Mouse (Mus musculus) forebrain, embryonic 13.5 days (tissue): ENCODE data around the gene Prdm12. TPM values are rescaled to one million over a fixed set of nuclear protein-coding genes. Genes with fewer than 3 reads are reported as not detected.

Source experiments
- ATAC-seq: fragments of 200-750 bp; cut with Nextera tagmentation; 2 replicates; pipeline ENCODE4 v1.8.0; 2017
- H3K27ac ChIP-seq: fragments of 300-500 bp; sonication (generic); 2 replicates; pipeline ENCODE4 v1.5.1; 2015; ENCODE audit warnings: inconsistent platforms, mild to moderate bottlenecking, moderate library complexity
- H3K27me3 ChIP-seq: fragments of 300-500 bp; sonication (generic); 2 replicates; pipeline ENCODE4 v1.6.1; 2015; ENCODE audit warnings: mild to moderate bottlenecking, inconsistent platforms
- H3K36me3 ChIP-seq: fragments of 300-500 bp; sonication (generic); 2 replicates; pipeline ENCODE4 v1.6.1; 2015; ENCODE audit warnings: mild to moderate bottlenecking, inconsistent platforms; ENCODE audit not compliant: poor library complexity, severe bottlenecking
- H3K4me1 ChIP-seq: fragments of 300-500 bp; sonication (generic); 2 replicates; pipeline ENCODE4 v1.6.1; 2015; ENCODE audit warnings: inconsistent platforms
- H3K4me2 ChIP-seq: fragments of 300-500 bp; sonication (generic); 2 replicates; pipeline ENCODE4 v1.6.1; 2015; ENCODE audit warnings: inconsistent platforms, mild to moderate bottlenecking, moderate library complexity
- H3K4me3 ChIP-seq: fragments of 300-500 bp; sonication (generic); 2 replicates; pipeline ENCODE4 v1.5.1; 2015; ENCODE audit warnings: mild to moderate bottlenecking, inconsistent platforms
- H3K9ac ChIP-seq: fragments of 300-500 bp; sonication (generic); 2 replicates; pipeline ENCODE4 v1.6.1; 2015; ENCODE audit warnings: mild to moderate bottlenecking, inconsistent platforms
- H3K9me3 ChIP-seq: fragments of 300-500 bp; sonication (generic); replicated peaks from 2 replicates; pipeline ENCODE4 v1.6.1; 2016; ENCODE audit warnings: inconsistent platforms
- WGBS: fragments of 180-500 bp; shearing (Covaris S2); methylation state at CpG from one replicate; pipeline ENCODE4 v1.1.7; 2015; 5-methylcytosine and 5-hydroxymethylcytosine counted together
- polyA plus RNA-seq: library from polyadenylated mRNA; unstranded; fragments of >200 nt; fragmentation: Nextera tagmentation; extraction: Ambion mirVana; gene quantifications from 2 replicates; pipeline ENCODE4 v1.2.1, GENCODE M21; 2015

Prdm12 gene
- 1.3 and 2.1 TPM in 2 replicates for polyA plus RNA-seq

DNA sequence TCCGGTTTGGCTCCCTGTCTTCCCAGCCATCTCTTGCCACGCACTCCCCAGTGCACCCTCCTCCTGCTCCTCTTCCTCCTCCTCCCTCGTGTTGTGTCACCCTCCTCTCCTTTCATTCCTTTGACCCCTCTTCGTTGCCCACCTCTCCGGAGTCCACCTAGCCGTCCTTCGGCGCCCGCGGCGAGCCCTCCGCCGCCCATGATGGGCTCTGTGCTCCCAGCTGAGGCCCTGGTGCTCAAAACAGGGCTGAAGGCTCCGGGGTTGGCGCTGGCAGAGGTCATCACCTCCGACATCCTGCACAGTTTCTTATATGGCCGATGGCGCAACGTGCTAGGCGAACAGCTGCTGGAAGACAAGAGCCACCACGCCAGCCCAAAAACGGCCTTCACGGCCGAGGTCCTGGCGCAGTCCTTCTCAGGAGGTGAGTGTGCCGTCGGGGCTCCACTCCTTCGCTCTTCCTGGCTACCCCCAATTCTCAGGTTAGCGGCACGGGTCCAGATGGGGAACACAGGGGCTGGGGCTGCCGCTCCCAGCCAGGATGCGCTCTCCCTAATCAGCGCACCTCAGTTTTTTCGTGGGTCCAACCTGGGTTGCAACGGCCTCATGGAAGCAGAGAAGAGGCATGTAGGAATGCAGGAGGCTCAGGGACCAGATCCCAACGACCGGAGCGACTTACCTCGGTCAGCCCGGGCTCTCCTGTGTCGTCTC is at the start of gene Prdm12:
Prdm12 (plus strand) TSS at position 137 of the 708 bp plus-strand sequence.
- H3K4me3 ChIP-seq = peak within 1 kb of the TSS; percentile 32
- WGBS = under 1% methylated on average over 41 of the region's 41 CpGs
- H3K9me3 ChIP-seq = no peaks in the 10 kb centered on the region
- peak within 1 kb of the TSS; percentile 32 for H3K27ac ChIP-seq
- H3K9ac ChIP-seq = peak within 1 kb of the TSS; percentile 28
- no peak for ATAC-seq
- H3K4me2 ChIP-seq = peak within 1 kb of the TSS; percentile 64
- H3K36me3 ChIP-seq = no peaks in the 10 kb centered on the region
- peaks cover 100% of the 10 kb centered on the region for H3K27me3 ChIP-seq
- peaks cover 75% of the 10 kb centered on the region for H3K4me1 ChIP-seq

DNA sequence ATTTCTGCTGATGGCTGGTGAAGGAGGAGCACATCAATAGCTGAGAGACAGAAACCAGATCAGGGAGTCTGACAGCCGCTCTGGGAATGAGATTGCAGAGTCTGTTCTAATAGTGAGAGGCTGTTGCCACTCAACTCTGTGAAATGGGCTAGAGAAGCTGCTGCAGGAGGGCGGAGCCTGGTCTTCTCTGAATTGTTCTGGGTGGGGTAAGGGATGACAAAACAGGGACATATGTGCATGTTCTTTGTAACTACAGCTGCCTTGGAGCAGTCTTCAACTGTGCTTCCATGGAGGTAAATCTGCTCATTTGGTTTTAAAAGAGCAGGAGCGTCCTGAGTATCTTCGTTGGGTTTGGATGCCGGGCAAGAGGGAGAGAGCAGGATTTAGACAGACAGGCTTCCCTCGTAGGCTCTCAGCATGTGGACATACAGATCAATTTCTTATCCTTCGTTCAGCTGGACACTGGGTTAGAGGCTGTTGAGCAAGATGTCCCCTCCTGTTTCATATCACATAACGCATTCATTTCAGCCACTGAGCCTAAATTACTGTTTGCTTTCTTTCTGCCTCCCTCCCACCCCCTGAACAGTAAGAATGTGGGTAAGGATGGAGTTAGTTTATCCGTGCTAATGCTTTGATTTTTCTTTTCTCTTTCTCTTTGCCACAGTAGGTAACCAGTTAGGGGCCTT is 47.9 kb upstream of the Prdm12 start:
- 86% methylated on average over 9 of the region's 9 CpGs for WGBS
- no peak overlapping the region for H3K27ac ChIP-seq
- no peak for ATAC-seq
- H3K27me3 ChIP-seq = no peaks in the 10 kb centered on the region
- H3K4me1 ChIP-seq = 0 out of 2 replicates have a peak, but pooled peaks cover 4% of the 10 kb centered on the region
- no peak overlapping the region for H3K4me3 ChIP-seq
- no peak overlapping the region for H3K4me2 ChIP-seq
- H3K9me3 ChIP-seq = no peaks in the 10 kb centered on the region
- peaks cover 56% of the 10 kb centered on the region for H3K36me3 ChIP-seq
- H3K9ac ChIP-seq = no peak overlapping the region

DNA sequence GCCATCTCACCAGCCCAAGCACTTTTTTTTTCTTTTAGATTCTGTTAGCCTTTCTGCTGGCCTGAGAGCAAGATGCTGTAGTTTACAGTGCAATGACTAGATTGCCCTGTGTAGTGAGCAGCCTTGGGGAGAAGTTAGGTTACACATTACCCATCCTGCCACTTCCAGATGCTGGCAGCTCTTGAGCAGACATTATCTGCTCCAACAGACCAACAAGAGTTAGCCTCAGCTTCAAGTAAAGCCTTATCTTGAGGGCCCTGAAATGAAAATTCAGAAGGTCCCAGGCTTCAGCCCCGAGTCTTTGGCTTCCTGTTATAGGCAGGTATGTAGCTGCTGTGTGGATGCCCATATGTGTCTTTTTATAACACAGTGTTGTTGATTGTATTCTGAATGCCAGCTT is 32.3 kb upstream of the Prdm12 start:
- WGBS = 84% methylated on average over 1 of the region's 1 CpGs
- no peak for ATAC-seq
- H3K9me3 ChIP-seq = no peaks in the 10 kb centered on the region
- no peaks in the 10 kb centered on the region for H3K27me3 ChIP-seq
- H3K36me3 ChIP-seq = peaks cover 95% of the 10 kb centered on the region
- H3K4me1 ChIP-seq = peaks cover 22% of the 10 kb centered on the region
- H3K9ac ChIP-seq = no peak overlapping the region
- H3K4me2 ChIP-seq = no peak overlapping the region
- H3K4me3 ChIP-seq = no peak overlapping the region
- H3K27ac ChIP-seq = no peak overlapping the region

DNA sequence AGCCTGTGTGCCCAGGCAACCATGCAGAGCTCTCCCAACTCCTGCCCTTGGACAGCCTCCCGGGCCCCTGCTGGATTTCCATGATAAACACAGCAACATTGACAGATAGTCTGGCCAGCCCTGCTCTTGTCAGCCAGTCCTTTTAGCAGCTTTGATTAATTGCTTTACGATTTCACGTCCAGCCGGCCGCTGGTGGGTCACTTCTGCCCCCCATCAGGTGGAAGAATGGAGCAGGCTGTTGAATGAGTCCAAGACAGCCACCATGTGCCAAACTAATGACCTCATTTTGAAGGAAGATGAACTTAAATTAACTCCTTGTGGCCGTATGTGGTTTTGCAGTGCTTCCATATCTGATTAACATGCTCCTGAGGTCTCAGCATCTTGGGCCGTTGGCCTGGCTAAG is 30.0 kb upstream of the Prdm12 start:
- peaks cover 22% of the 10 kb centered on the region for H3K4me1 ChIP-seq
- no peaks in the 10 kb centered on the region for H3K9me3 ChIP-seq
- no peak overlapping the region for H3K4me2 ChIP-seq
- H3K27ac ChIP-seq = no peak overlapping the region
- peaks cover 97% of the 10 kb centered on the region for H3K36me3 ChIP-seq
- 42% methylated on average over 7 of the region's 7 CpGs for WGBS
- no peak for ATAC-seq
- H3K9ac ChIP-seq = no peak overlapping the region
- H3K4me3 ChIP-seq = no peak overlapping the region
- no peaks in the 10 kb centered on the region for H3K27me3 ChIP-seq

DNA sequence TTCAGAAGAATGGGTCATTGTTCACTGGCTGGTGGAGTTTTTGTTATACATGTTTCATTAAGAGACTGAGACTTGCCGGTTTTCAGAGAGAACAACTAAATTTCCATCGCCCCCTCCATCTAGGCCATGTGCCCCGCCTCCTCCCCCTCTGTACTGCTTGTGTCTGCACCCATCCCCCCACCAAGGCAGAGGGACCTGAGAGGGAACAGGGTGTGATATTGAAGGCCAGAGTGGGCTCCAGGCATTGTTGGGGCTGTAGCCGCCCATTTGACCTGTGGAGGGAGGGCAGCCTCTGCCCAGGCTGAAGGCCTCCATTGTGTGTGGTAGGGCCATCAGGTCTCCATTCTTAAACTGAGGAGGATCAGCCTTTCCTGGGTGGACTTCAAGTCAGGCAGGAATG is 28.9 kb upstream of the Prdm12 start:
- H3K9me3 ChIP-seq = no peaks in the 10 kb centered on the region
- H3K4me1 ChIP-seq = peaks cover 22% of the 10 kb centered on the region
- no peak overlapping the region for H3K27ac ChIP-seq
- H3K9ac ChIP-seq = peak overlapping the region; percentile 30; the same call in 1 of the 2 replicates
- no peaks in the 10 kb centered on the region for H3K27me3 ChIP-seq
- H3K4me2 ChIP-seq = no peak overlapping the region
- ATAC-seq = no peak
- H3K36me3 ChIP-seq = peaks cover 97% of the 10 kb centered on the region
- H3K4me3 ChIP-seq = no peak overlapping the region
- WGBS = 58% methylated on average over 4 of the region's 4 CpGs

DNA sequence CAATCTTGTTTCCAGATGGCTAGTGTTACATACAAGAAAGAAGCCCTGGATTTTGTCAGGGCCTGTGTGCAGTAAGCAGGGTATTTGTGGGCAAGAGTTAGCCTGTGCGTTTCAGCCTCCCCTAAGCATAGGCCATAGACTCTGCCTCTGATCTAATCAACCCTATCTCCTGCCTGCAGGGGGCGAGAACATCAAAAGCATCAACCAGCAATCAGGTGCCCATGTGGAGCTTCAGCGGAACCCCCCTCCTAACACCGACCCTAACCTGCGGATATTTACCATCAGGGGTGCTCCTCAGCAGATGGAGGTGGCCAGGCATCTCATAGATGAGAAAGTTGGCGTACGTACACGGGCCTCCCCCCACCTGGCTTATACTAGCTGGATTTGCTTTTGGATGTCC is 28.4 kb upstream of the Prdm12 start:
- Histone ChIP-seq H3K9me3 (no peaks in the 10 kb centered on the region), H3K27me3 (no peaks in the 10 kb centered on the region), H3K27ac (no peak overlapping the region), H3K4me1 (peaks cover 22% of the 10 kb centered on the region), H3K9ac (peak overlapping the region; percentile 30; the same call in 1 of the 2 replicates), H3K36me3 (peaks cover 94% of the 10 kb centered on the region), H3K4me2 (no peak overlapping the region), H3K4me3 (no peak overlapping the region)
- ATAC-seq = no peak
- WGBS = 79% methylated on average over 8 of the region's 8 CpGs

DNA sequence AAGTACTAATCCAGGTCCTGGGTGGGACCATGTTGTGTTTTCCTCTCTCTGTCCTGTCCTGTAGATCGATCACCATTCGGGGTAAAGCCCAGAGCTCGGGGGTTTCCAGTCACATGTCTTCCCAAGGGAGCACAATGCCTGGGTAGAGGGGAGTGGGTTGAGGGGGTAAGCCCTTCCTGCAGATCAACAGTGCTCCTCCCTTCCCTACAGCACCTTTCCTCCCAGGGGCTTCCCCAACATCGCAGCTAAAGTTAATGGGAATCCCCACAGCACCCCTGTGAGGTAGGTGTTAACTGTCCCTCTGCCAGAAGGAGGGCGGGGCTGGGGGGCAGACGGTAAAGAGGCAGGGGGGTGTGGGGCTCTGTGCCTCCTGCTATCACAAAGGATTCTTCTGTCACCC is 27.2 kb upstream of the Prdm12 start:
- no peak overlapping the region for H3K9ac ChIP-seq
- no peak overlapping the region for H3K4me2 ChIP-seq
- WGBS = 82% methylated on average over 6 of the region's 6 CpGs
- H3K27ac ChIP-seq = no peak overlapping the region
- peaks cover 88% of the 10 kb centered on the region for H3K36me3 ChIP-seq
- no peaks in the 10 kb centered on the region for H3K9me3 ChIP-seq
- peaks cover 22% of the 10 kb centered on the region for H3K4me1 ChIP-seq
- ATAC-seq = no peak
- H3K27me3 ChIP-seq = no peaks in the 10 kb centered on the region
- no peak overlapping the region for H3K4me3 ChIP-seq

DNA sequence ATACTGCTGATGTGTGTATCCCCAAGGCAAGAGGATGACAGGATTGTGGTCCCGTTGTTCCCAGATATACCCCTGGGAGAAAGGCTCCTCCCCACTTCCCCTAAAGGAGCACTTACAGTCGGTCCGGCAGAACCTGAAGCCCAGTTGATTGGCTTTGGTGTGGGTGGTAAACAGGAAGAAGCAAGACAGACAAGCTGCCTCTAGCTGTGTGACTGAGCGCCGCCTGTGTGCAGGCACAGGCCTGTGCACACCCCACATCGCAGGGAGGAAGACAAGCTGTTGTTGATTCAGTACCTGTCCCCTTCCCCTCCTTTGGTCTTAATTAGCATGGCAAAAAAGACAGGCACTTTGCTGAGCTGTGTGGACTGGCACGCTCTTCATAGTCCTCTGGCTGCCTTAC is 26.1 kb upstream of the Prdm12 start:
- no peak overlapping the region for H3K27ac ChIP-seq
- H3K27me3 ChIP-seq = no peaks in the 10 kb centered on the region
- H3K4me1 ChIP-seq = peaks cover 22% of the 10 kb centered on the region
- no peak for ATAC-seq
- H3K9ac ChIP-seq = no peak overlapping the region
- H3K36me3 ChIP-seq = peaks cover 84% of the 10 kb centered on the region
- H3K4me2 ChIP-seq = no peak overlapping the region
- 86% methylated on average over 7 of the region's 7 CpGs for WGBS
- H3K4me3 ChIP-seq = no peak overlapping the region
- H3K9me3 ChIP-seq = no peaks in the 10 kb centered on the region

DNA sequence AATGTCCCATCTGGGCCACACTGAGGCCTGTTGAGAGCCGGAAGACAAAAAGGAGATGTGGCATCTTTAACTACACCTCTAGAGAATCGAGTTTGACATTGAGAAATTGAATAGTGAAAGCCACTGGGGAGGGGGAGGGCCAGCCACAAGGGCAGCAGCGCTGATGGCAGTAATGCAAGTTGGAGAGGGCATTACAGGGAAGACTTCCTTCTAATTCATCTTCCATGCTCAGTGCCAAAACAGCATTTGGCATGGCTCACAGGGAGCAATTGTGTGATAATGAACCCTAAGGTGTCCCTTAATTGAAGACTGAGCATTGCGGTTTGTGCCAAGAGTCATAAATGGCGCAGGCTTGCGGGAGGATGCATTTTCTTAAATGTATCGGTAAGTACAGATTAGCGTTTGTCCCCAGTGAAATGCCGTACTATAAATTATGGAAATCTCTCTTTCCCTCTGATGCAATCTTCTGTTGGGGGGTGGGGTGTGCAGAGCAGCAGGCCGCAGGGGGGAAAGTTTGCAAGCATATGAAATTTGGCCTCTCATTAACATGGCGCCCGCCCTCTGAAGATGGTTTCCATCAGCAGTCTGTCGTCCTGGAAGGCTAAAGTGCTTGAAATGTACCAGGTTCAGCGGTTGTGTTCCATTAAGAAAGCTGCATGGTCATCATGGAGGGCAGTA is 21.2 kb upstream of the Prdm12 start:
- no peaks in the 10 kb centered on the region for H3K4me1 ChIP-seq
- H3K27ac ChIP-seq = no peak overlapping the region
- H3K9ac ChIP-seq = no peak overlapping the region
- no peak for ATAC-seq
- H3K27me3 ChIP-seq = no peaks in the 10 kb centered on the region
- H3K9me3 ChIP-seq = no peaks in the 10 kb centered on the region
- WGBS = 80% methylated on average over 14 of the region's 14 CpGs
- no peak overlapping the region for H3K4me2 ChIP-seq
- peaks cover 37% of the 10 kb centered on the region for H3K36me3 ChIP-seq
- no peak overlapping the region for H3K4me3 ChIP-seq

DNA sequence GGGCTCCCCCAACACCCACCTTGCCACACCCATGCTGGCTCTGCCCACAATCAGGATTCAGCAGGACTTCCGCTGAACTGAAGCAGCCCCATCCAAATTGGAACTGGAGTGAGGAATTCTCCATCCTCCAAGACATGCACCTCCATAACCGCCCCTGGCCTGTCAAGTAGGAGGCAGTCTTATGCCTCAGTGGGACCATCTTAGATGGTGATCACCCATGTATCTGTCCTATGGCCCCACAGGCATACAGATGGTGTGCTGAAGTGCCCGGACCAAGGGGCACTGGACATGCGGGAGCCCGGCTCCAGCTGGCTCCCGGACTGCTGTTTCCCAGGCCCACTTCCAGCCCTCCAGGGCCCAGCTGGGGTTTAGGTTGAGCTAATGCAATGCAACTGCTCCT is 20.6 kb upstream of the Prdm12 start:
- 96% methylated on average over 6 of the region's 6 CpGs for WGBS

DNA sequence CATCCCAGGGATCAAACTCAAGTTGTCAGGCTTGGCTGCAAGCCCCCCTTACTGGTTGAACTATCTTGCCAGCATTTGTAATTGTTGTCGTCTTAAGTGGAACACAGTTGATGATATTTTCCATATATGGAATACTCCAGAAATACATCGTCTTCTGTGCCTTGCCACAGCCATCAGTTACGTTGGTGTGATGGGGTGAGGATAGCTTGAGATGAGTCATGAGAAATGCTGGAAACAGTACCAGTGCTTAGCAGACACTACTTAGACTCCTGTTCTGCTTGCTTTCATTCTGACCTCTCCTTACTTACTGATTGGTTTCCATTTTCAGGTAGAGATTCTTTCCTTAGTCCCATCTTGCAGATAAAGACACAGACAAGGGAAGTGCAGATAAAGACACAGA is 6.3 kb upstream of the Prdm12 start:
- H3K4me2 ChIP-seq = no peak overlapping the region
- H3K27ac ChIP-seq = no peak overlapping the region
- H3K9ac ChIP-seq = no peak overlapping the region
- WGBS = 76% methylated on average over 3 of the region's 3 CpGs
- H3K36me3 ChIP-seq = no peaks in the 10 kb centered on the region
- no peak for ATAC-seq
- no peaks in the 10 kb centered on the region for H3K9me3 ChIP-seq
- no peak overlapping the region for H3K4me3 ChIP-seq
- peaks cover 80% of the 10 kb centered on the region for H3K27me3 ChIP-seq
- H3K4me1 ChIP-seq = peaks cover 35% of the 10 kb centered on the region

More for the DNA sequence above, 20.6 kb upstream of the Prdm12 start:
- Histone ChIP-seq H3K9ac (no peak overlapping the region), H3K4me2 (no peak overlapping the region), H3K4me1 (no peaks in the 10 kb centered on the region), H3K4me3 (no peak overlapping the region), H3K27ac (no peak overlapping the region), H3K27me3 (no peaks in the 10 kb centered on the region), H3K9me3 (no peaks in the 10 kb centered on the region), H3K36me3 (peaks cover 31% of the 10 kb centered on the region)
- no peak for ATAC-seq
